ENCODE assay signal across 8 mouse cellular contexts in the genomic region with DNA sequence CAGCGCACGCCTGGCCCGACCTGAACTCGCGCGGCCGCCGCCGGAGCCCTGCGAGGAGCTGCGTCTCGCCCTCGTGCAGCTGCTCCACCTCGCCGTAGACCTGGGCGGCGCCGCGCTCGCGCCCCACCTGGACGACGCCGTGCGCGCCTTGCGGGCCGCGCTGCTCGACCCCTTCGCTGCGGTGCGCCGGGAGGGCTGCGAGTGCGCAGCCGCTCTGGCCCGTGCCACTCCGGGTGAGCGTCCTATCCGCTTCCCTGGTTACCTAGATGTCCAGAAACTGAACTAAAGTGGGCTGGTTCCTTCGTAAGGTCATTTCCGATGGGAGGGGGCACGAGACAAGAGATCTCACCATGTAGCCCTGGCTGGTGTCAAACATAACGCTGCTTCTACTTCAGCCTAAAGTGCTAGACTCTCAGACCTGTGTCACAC. TPM values are rescaled to one million over a fixed set of nuclear protein-coding genes. Genes with fewer than 3 reads are reported as not detected.
DNase-seq lines count a peak whose midpoint lies in the region; ATAC-seq and TF ChIP-seq lines count a peak whose summit lies in the region.

No protein-coding gene starts in this region.

- WGBS in embryonic facial prominence, embryonic 14.5 days: 1% methylated on average over 24 of the region's 45 CpGs

- peak; percentile 13 for ATAC-seq in Patski
- ATAC-seq in embryonic facial prominence, embryonic 14.5 days (ENCODE audit: low read depth): peak; percentile 5

- in situ Hi-C loops in Patski (cut with MboI; ENCODE audit: low pct_unique_long_range_greater_than_20kb): no loop called here

- POLR2A ChIA-PET in Patski (lab: Charles Lee): interaction anchor here (1.1 kb wide), 1 partner anchor 16 kb away, joined by 3 read pairs; no protein-coding TSS in a partner anchor

- H3K27me3 ChIP-seq in Patski: no peaks in the 10 kb centered on the region
- H3K27me3 ChIP-seq in embryonic facial prominence, embryonic 14.5 days (replicated peaks; ENCODE audit: control insufficient read depth, insufficient read depth, low read length): no peaks in the 10 kb centered on the region

- peak overlapping the region; percentile 89 for H3K4me2 ChIP-seq in embryonic facial prominence, embryonic 14.5 days (ENCODE audit: low read depth, low read length)

- H3K4me3 ChIP-seq in layer of hippocampus, adult 2 months: peak overlapping the region; percentile 83
- H3K4me3 ChIP-seq in embryonic facial prominence, embryonic 14.5 days (ENCODE audit: low read depth, low read length): peak overlapping the region; percentile 96

- H3K4me1 ChIP-seq in embryonic facial prominence, embryonic 14.5 days (ENCODE audit: control insufficient read depth, insufficient read depth, low read length): peaks cover 13% of the 10 kb centered on the region

- H3K27ac ChIP-seq in layer of hippocampus, adult 2 months: peak overlapping the region; percentile 80
- peak overlapping the region; percentile 71 for H3K27ac ChIP-seq in embryonic facial prominence, embryonic 14.5 days (replicated peaks; ENCODE audit: low read depth, low read length)

- peak in 1 of 2 experiments; percentile 25 for DNase-seq in layer of hippocampus, adult 2 months (ENCODE audit: low spot score in 2 of 2)
- no peak for DNase-seq in layer of hippocampus, adult 9-10 months (ENCODE audit: low spot score)
- no peak for DNase-seq in Patski (ENCODE audit: low read depth, low spot score)
- DNase-seq in embryonic facial prominence, embryonic 14.5 days (ENCODE audit: low spot score): no peak
- DNase-seq in kidney, adult 8-10 months: peak; percentile 28
- peak; percentile 18 for DNase-seq in lung, postnatal 36 days
- peak; percentile 50 to 75 for DNase-seq in spleen, postnatal 4 days (ENCODE audit: low spot score in 2 of 2)
- no peak for DNase-seq in gastrocnemius, adult 8-10 months (ENCODE audit: low spot score in 2 of 2)

- TF ChIP-seq CTCF in layer of hippocampus, adult 2 months (conservative IDR thresholded peaks at IDR 0.05): no peak
- TF ChIP-seq CTCF in Patski (IDR thresholded peaks at IDR 0.05): no peak

- H3K9me3 ChIP-seq in embryonic facial prominence, embryonic 14.5 days (ENCODE audit: control insufficient read depth, low read length): no peaks in the 10 kb centered on the region

- peak overlapping the region; percentile 83 for H3K9ac ChIP-seq in embryonic facial prominence, embryonic 14.5 days (ENCODE audit: low read depth, low read length)

- H3K36me3 ChIP-seq in embryonic facial prominence, embryonic 14.5 days (ENCODE audit: control insufficient read depth, insufficient read depth, low read length): peaks cover 30% of the 10 kb centered on the region

- CTCF ChIA-PET in Patski (lab: Charles Lee): no interaction called here

RNA-seq across cellular contexts. Expression of gene Dnaaf5, which starts 0.6 kb away (rescaled TPM):
- total RNA-seq in layer of hippocampus, adult 2 months (2021): 10 to 100 TPM in 1 of 2 experiments, 1 to 10 TPM in 1; 5.7 to 10.7 TPM
- polyA plus RNA-seq in Patski (2021): 45.6 TPM
- polyA plus RNA-seq in embryonic facial prominence, embryonic 14.5 days (2014; fragmentation: Nextera tagmentation; extraction: Ambion mirVana): 5.2 and 5.8 TPM in 2 replicates
- total RNA-seq in gastrocnemius, adult 8-10 months (2022): 10 to 100 TPM; 16.6 to 20.3 (median 17.4) TPM

RNA-seq across cellular contexts. Expression of gene Prkar1b, which starts 0.8 kb away (rescaled TPM):
- total RNA-seq in layer of hippocampus, adult 2 months (2021): 100 to 1,000 TPM; 393 to 425 TPM
- polyA plus RNA-seq in Patski (2021): 0.55 TPM
- polyA plus RNA-seq in embryonic facial prominence, embryonic 14.5 days (2014; fragmentation: Nextera tagmentation; extraction: Ambion mirVana): 22.8 and 26.1 TPM in 2 replicates
- 1 to 10 TPM in 1 of 4 experiments, under 1 TPM in 3; 0.70 to 1.5 (median 0.75) TPM for total RNA-seq in gastrocnemius, adult 8-10 months (2022)

RNA-seq across cellular contexts. Expression of gene Sun1, which starts 49.8 kb away (rescaled TPM):
- 10 to 100 TPM; 78.8 to 91.0 TPM for total RNA-seq in layer of hippocampus, adult 2 months (2021)
- polyA plus RNA-seq in Patski (2021): 107 TPM
- polyA plus RNA-seq in embryonic facial prominence, embryonic 14.5 days (2014; fragmentation: Nextera tagmentation; extraction: Ambion mirVana): 56.3 and 59.5 TPM in 2 replicates
- total RNA-seq in gastrocnemius, adult 8-10 months (2022): 10 to 100 TPM; 33.7 to 44.4 (median 41.2) TPM

Comparison
In these comparisons a context has a peak if more than half of its experiments do, and no peak if none do; other contexts are left out.
1. DNase-seq: peak in kidney, adult 8-10 months (2 of 2), lung, postnatal 36 days (single experiment) and spleen, postnatal 4 days (2 of 2); none in layer of hippocampus, adult 9-10 months (single experiment), Patski (single experiment), embryonic facial prominence, embryonic 14.5 days (single experiment) and gastrocnemius, adult 8-10 months (0 of 2).
2. RNA of gene Prkar1b, which starts 0.8 kb away (total RNA-seq): 393 to 425 TPM in layer of hippocampus, adult 2 months; 0.70 to 1.5 TPM in gastrocnemius, adult 8-10 months; every median in the first group is over 100 times any median in the second.